Mouse (Mus musculus) hindbrain, embryonic 12.5 days (tissue): ENCODE measurements around the gene Ak3. TPM values are rescaled to one million over a fixed set of nuclear protein-coding genes. Genes with fewer than 3 reads are reported as not detected.

ENCODE experiments used
- ATAC-seq: fragments of 200-750 bp; cut with Nextera tagmentation; 2 replicates; pipeline ENCODE4 v1.8.0; 2017; ENCODE audit warnings: moderate TSS enrichment; ENCODE audit not compliant: low FRiP score
- H3K27ac ChIP-seq: fragments of 300-500 bp; sonication (generic); 2 replicates; pipeline ENCODE4 v1.5.1; 2016; ENCODE audit warnings: mild to moderate bottlenecking
- H3K27me3 ChIP-seq: fragments of 300-500 bp; sonication (generic); 2 replicates; pipeline ENCODE4 v1.6.1; 2016; ENCODE audit warnings: mild to moderate bottlenecking
- H3K36me3 ChIP-seq: fragments of 300-500 bp; sonication (generic); 2 replicates; pipeline ENCODE4 v1.6.1; 2016; ENCODE audit warnings: mild to moderate bottlenecking
- H3K4me1 ChIP-seq: fragments of 300-500 bp; sonication (generic); 2 replicates; pipeline ENCODE4 v1.6.1; 2016
- H3K4me2 ChIP-seq: fragments of 300-500 bp; sonication (generic); replicated peaks from 2 replicates; pipeline ENCODE4 v1.6.1; 2016; ENCODE audit warnings: mild to moderate bottlenecking
- H3K4me3 ChIP-seq: fragments of 300-500 bp; sonication (generic); 2 replicates; pipeline ENCODE4 v1.5.1; 2016; ENCODE audit warnings: mild to moderate bottlenecking
- H3K9ac ChIP-seq: fragments of 300-500 bp; sonication (generic); 2 replicates; pipeline ENCODE4 v1.6.1; 2016; ENCODE audit warnings: mild to moderate bottlenecking, moderate library complexity
- H3K9me3 ChIP-seq: fragments of 300-500 bp; sonication (generic); replicated peaks from 2 replicates; pipeline ENCODE4 v1.6.1; 2016; ENCODE audit warnings: mild to moderate bottlenecking
- WGBS: fragments of 180-500 bp; shearing (Covaris S2); methylation state at CpG from one replicate; pipeline ENCODE4 v1.1.7; 2016; 5-methylcytosine and 5-hydroxymethylcytosine counted together
- polyA plus RNA-seq: library from polyadenylated mRNA; unstranded; fragments of >200 nt; fragmentation: Nextera tagmentation; extraction: Ambion mirVana; gene quantifications from 2 replicates; pipeline ENCODE4 v1.2.1, GENCODE M21; 2016

Ak3 gene
- 69.3 and 75.5 TPM in 2 replicates for polyA plus RNA-seq

DNA sequence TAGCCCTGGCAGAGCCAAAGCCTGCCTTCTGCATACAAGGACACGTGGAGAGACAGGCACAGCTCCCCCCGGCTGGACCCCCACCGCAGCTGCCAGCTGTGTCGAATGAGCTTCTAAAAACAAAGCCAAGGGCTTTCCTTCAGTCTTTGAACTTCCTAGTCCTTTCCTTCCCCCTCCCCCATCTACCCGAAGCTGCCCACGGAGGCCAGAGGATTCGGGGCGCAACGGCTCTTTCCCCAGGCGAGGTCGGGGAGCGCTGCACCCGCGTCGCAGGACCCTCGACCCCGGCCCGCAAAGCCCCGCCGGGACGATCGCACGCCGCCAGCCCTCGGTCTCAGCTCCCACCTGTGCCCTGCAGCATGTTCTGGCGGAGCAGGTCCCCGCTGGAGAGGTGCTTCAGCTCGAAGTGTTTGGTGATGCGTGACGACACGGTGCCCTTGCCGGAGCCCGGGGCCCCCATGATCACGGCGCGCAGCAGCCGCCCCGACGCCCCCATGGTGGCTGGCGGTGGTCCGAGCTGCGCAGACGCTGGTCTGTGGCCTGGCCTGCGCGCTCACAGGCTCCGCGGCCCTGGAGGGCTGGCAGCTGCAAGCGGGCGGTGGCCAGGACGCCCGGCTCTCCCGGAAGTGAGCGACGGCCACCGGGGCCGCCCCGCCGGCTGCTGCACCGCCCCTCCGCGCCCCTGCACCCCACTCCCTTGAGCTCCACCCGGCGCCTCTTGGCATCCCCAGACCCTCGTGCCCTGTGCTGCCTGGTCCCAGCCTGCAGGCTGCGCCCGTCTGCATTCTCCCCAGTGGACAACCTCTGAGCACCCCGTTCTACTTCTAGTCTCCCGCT lies at the start of gene Ak3:
Gene Ak3 (minus strand): TSS at position 628 of the 837 bp plus-strand sequence.
- under 1% methylated on average over 65 of the region's 68 CpGs for WGBS

DNA sequence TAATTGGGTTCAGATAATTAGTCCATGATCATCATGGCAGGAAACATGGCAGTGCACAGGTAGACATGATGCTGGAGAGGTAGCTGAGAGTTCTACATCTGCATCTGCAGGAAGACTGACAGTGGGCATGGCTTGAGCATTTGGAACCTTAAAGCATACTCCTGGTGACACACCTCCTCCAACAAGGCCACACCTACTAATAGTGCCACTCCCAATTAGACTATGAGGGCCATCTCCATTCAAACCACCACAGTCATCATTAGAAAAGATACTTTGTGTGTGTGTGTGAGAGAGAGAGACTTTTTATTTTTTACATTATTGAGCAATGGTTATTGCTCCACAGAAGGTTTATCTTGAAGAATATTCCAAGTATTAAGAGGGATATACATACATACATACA lies 44.4 kb upstream of the Ak3 start:
- no peak overlapping the region for H3K4me2 ChIP-seq
- H3K9ac ChIP-seq: no peak overlapping the region
- no peaks in the 10 kb centered on the region for H3K36me3 ChIP-seq
- H3K4me3 ChIP-seq: no peak overlapping the region
- H3K9me3 ChIP-seq: no peaks in the 10 kb centered on the region
- H3K27me3 ChIP-seq: no peaks in the 10 kb centered on the region
- no peaks in the 10 kb centered on the region for H3K4me1 ChIP-seq
- ATAC-seq: no peak
- H3K27ac ChIP-seq: no peak overlapping the region

More for the DNA sequence above, at the start of gene Ak3:
- H3K9ac ChIP-seq: peak within 1 kb of the TSS; percentile 81
- H3K27ac ChIP-seq: peak within 1 kb of the TSS; percentile 83
- peaks cover 15% of the 10 kb centered on the region for H3K4me1 ChIP-seq
- H3K9me3 ChIP-seq: no peaks in the 10 kb centered on the region
- H3K4me3 ChIP-seq: peak within 1 kb of the TSS; percentile 80
- peak within 1 kb of the TSS; percentile 74 for H3K4me2 ChIP-seq
- peak; percentile 90 for ATAC-seq
- no peaks in the 10 kb centered on the region for H3K36me3 ChIP-seq
- H3K27me3 ChIP-seq: no peaks in the 10 kb centered on the region

DNA sequence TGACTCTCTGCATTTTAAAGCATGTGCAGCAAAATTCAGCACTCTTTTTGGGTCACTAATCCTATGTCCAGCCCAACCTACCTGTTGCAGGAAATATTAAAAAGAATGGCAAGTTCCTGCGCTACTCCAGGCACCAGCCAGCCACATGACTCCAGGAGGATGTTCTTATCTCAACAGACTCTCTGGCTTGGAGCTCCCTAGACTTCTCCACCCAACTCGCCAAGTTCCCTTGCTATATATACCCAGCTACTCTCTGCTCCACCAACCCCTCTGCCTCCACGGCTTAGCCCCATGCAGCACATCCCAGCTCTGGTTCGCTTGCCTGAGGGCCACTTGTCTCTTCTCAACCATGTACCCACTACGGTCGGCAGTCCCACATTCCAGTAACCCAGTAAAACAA lies 40.9 kb upstream of the Ak3 start:
- Histone ChIP-seq H3K27ac (no peak overlapping the region), H3K4me1 (no peaks in the 10 kb centered on the region), H3K36me3 (no peaks in the 10 kb centered on the region), H3K9ac (no peak overlapping the region), H3K4me3 (no peak overlapping the region), H3K9me3 (no peaks in the 10 kb centered on the region), H3K27me3 (no peaks in the 10 kb centered on the region), H3K4me2 (no peak overlapping the region)
- no peak for ATAC-seq
- 84% methylated on average over 6 of the region's 6 CpGs for WGBS

DNA sequence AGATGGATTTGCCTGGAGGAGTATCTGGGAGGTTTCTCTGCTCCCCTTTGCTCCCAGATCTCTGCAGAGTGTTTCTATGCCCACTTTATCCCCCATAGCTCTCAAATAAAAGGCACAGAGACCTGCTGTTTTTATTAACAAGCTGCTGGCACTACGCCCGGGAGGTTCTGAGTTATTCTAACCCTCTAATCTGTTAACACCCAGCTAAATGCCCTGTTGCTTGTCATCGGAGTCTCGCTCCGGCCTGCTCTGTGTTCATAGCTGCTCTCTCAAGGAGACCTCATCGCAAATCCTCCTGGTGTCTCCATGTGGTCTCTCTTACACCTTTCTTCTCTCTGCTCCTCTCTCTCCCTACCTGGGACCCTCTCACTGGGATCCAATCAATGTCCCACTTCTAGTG lies 27.0 kb upstream of the Ak3 start:
- H3K4me1 ChIP-seq: no peaks in the 10 kb centered on the region
- no peaks in the 10 kb centered on the region for H3K9me3 ChIP-seq
- H3K4me3 ChIP-seq: no peak overlapping the region
- H3K27ac ChIP-seq: no peak overlapping the region
- H3K9ac ChIP-seq: no peak overlapping the region
- H3K36me3 ChIP-seq: no peaks in the 10 kb centered on the region
- WGBS: 74% methylated on average over 6 of the region's 6 CpGs
- no peak for ATAC-seq
- no peak overlapping the region for H3K4me2 ChIP-seq
- no peaks in the 10 kb centered on the region for H3K27me3 ChIP-seq

DNA sequence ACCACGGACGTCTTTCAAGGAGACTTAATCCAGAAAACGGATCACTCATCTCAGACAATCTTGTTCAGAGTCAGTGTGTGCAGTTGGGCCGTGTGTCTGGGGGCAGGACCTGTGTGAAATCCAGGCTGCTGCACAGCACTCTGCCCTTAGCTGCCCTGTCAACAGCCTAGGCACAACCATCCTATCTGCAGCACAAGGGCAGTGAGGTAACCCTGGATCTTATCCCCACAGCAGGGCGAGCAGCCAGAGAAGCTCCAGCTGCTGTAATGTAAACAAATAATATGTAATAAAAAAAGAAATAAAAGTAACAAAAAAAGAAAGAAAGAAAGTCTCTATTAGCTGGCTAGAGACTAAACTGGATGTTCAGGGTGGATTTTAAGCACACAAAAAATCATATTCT lies 21.4 kb upstream of the Ak3 start:
- H3K9me3 ChIP-seq: no peaks in the 10 kb centered on the region
- no peak overlapping the region for H3K4me2 ChIP-seq
- no peaks in the 10 kb centered on the region for H3K36me3 ChIP-seq
- WGBS: 86% methylated on average over 5 of the region's 5 CpGs
- H3K27me3 ChIP-seq: no peaks in the 10 kb centered on the region
- no peaks in the 10 kb centered on the region for H3K4me1 ChIP-seq
- H3K4me3 ChIP-seq: no peak overlapping the region
- H3K27ac ChIP-seq: no peak overlapping the region
- ATAC-seq: no peak
- no peak overlapping the region for H3K9ac ChIP-seq

DNA sequence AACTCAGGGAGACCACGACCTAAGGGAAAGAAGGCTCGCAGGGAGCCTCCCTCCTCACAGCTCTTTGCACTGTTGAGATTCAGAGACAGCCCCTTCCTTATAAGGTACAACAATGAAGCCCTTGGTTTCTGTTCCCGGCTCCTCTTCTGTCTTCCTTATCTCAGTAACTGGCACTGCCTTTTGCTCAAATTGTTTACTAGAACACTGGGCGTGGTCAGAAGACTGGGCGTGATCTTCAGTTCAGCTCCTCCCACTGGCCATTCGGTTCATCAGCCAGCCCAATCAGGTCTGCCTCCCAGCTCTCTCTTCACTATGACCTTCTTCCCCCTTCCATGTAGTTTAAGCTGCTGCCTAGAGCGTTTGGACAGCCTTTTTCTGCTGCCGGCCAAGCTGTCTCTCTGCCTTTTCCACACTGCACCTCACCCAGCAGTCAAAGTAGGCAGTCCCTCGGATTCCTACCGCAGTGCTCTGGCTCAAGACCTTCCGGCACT lies 19.3 kb upstream of the Ak3 start:
- Histone ChIP-seq H3K9me3 (no peaks in the 10 kb centered on the region), H3K9ac (no peak overlapping the region), H3K36me3 (no peaks in the 10 kb centered on the region), H3K4me2 (peak overlapping the region; percentile 38), H3K27ac (no peak overlapping the region), H3K4me1 (no peaks in the 10 kb centered on the region), H3K4me3 (peak overlapping the region; percentile 6; the same call in 1 of the 2 replicates), H3K27me3 (no peaks in the 10 kb centered on the region)
- WGBS: 17% methylated on average over 11 of the region's 11 CpGs
- ATAC-seq: no peak

DNA sequence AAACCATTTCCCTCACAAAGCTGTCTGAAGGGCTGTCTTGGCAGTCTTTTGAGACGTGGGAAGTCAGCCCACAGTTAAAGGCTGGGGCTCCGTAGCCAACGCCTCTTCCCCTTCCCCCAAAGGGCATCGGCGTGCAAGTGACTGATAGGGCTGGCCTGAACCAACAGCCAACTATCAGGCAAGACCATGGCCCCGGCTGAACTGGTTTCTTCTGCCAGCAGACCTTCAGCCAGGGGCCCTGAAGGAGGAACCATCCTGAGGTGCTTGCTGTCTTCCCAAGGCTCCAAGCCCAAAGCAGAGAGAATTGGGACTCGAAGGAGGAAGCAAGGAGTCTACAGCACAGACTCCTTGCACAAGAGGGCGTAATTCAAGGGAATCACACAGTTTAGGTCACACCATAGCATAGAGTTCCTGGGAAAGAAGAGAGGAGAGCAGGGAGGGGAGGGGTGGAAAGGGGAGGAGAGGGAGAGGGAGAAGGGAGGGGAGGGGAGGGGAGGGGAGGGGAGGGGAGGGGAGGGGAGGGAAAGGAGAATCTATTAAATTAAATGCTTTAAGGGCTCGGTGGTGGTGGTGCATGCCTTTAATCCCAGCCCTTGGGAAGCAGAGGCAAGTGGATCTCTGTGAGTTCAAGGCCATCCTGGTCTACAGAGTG lies 16.8 kb upstream of the Ak3 start:
- H3K9ac ChIP-seq: no peak overlapping the region
- H3K36me3 ChIP-seq: no peaks in the 10 kb centered on the region
- no peak; the same call in 1 of the 2 replicates for ATAC-seq
- 0 out of 2 replicates have a peak overlapping the region, but pooled peaks have one; percentile 31 for H3K4me2 ChIP-seq
- no peaks in the 10 kb centered on the region for H3K27me3 ChIP-seq
- no peak overlapping the region for H3K27ac ChIP-seq
- WGBS: 70% methylated on average over 9 of the region's 9 CpGs
- H3K9me3 ChIP-seq: no peaks in the 10 kb centered on the region
- H3K4me1 ChIP-seq: no peaks in the 10 kb centered on the region
- no peak overlapping the region for H3K4me3 ChIP-seq

DNA sequence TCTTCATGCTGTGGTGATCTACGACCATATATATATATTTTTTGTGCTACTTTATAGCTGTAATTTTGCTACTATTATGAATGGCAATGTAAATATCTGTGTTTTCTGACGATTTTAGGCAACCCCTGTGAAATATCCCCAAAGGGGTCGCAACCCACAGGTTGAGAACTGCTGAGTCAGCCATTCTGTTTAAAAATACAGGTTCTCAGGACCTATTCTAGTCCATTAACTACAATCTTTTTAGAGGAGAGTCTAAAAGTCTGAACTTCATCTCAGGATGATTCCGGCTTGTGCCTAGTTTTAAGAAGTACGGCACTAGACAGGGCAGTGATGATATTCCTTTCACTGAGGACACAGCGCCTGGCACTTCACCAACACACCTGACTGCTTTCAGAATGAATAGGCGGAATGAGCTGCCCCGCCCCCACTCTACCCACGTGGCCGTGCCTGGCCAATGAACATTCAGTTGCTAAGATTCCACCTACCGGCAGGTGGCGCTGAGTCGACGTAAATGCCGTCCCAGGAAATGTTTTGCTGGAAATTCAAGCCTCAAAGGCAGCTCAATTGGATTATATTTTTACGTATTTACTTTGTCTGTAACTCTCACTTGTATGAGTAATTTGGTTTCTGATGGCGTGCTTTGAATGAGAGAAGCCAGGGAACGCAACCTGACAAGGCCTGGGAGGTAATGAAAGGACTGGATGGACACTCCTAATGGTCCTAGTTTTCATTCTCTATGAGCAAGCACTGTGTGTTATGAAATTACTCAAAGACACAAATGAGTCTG lies 16.0 kb upstream of the Ak3 start:
- Histone ChIP-seq H3K4me2 (peak overlapping the region; percentile 41), H3K27ac (no peak overlapping the region), H3K36me3 (no peaks in the 10 kb centered on the region), H3K27me3 (no peaks in the 10 kb centered on the region), H3K4me3 (no peak overlapping the region), H3K9ac (no peak overlapping the region), H3K4me1 (no peaks in the 10 kb centered on the region), H3K9me3 (no peaks in the 10 kb centered on the region)
- WGBS: 19% methylated on average over 18 of the region's 18 CpGs
- peak; percentile 89 for ATAC-seq

DNA sequence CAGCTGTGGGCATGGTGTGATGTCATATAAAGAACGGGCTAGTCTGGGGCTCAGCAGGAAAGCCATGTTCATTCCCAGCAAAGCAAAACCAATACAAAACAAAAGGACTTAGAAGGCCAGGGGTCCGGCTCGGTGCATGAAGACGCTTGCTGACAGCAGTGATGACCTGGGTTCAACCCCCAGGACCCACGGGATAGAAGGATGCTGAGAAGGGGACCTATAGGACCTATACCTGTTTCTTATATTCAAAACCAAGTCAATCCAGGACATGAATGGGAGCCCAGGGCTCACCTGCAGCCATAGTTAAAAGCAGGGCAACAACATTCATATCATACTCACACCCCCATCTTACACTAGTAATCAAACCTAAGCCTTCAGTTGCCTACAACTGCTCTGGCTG lies 15.2 kb upstream of the Ak3 start:
- 81% methylated on average over 5 of the region's 5 CpGs for WGBS
- Histone ChIP-seq H3K36me3 (no peaks in the 10 kb centered on the region), H3K4me2 (no peak overlapping the region), H3K27me3 (no peaks in the 10 kb centered on the region), H3K9me3 (no peaks in the 10 kb centered on the region), H3K27ac (no peak overlapping the region), H3K4me3 (no peak overlapping the region), H3K4me1 (no peaks in the 10 kb centered on the region), H3K9ac (no peak overlapping the region)
- no peak for ATAC-seq

DNA sequence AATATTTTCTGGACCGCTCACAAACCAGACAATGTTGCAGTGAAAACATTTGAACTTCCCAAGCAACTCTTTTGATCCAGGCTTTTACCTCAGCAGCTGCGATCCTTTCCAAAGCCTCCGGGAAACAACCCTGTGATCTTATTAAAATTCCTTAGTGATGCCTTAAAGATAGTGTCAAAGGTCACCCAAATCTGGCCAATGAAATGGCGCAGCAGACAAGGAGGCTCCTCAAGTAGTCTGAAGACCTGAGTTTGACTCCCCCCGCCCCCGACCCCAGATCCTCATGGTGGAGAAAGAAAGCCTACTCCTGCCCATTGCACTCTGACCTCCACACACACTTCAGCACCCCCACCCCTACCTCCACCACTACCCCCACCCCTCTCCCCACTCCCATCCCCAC lies 12.5 kb upstream of the Ak3 start:
- Histone ChIP-seq H3K4me1 (no peaks in the 10 kb centered on the region), H3K9me3 (no peaks in the 10 kb centered on the region), H3K36me3 (no peaks in the 10 kb centered on the region), H3K9ac (no peak overlapping the region), H3K27me3 (no peaks in the 10 kb centered on the region), H3K4me2 (no peak overlapping the region), H3K4me3 (no peak overlapping the region), H3K27ac (no peak overlapping the region)
- 25% methylated on average over 6 of the region's 6 CpGs for WGBS
- ATAC-seq: no peak

DNA sequence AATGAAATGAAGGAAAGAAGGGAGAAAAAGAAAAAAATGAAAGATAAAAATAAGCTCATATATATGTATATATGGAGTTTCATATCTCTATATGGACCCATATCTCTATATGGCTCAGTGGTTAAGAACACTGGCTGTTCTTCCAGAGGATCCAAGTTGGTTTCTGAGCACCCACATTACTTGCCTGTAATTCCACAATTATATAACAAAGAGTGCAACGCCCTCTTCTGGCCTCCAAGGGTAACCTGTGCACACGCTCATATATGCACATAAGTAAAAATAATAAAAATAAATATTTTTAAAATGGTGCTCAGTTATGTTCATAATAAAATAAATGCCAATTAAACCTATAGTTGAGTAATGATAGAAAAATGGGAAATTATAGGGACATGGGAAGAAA lies 11.9 kb upstream of the Ak3 start:
- Histone ChIP-seq H3K9ac (no peak overlapping the region), H3K27ac (no peak overlapping the region), H3K4me2 (no peak overlapping the region), H3K36me3 (no peaks in the 10 kb centered on the region), H3K4me1 (no peaks in the 10 kb centered on the region), H3K4me3 (no peak overlapping the region), H3K9me3 (no peaks in the 10 kb centered on the region), H3K27me3 (no peaks in the 10 kb centered on the region)
- no peak for ATAC-seq
- WGBS: 87% methylated on average over 2 of the region's 2 CpGs

DNA sequence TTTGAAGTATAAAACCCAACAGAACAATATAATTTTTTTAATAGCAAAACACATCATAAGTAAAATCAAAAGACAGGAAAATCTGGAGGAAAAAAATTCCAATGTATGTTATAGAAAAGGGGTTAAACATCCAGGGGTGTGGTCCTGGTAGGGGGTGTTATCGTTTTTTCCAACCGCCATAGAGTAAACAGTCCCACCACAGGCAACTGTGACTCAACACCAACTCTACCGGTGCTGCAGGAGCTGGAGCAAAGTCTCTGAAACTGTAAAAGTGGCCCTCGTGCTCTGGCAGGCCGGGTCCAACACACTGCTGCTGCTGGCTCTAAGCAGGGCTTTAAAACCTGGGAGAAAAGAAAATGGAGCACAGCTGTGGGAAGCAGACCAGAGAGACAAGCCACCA lies 11.0 kb upstream of the Ak3 start:
- no peak overlapping the region for H3K4me3 ChIP-seq
- H3K4me1 ChIP-seq: no peaks in the 10 kb centered on the region
- no peaks in the 10 kb centered on the region for H3K27me3 ChIP-seq
- no peak for ATAC-seq
- no peaks in the 10 kb centered on the region for H3K36me3 ChIP-seq
- WGBS: 85% methylated on average over 5 of the region's 5 CpGs
- H3K27ac ChIP-seq: no peak overlapping the region
- no peak overlapping the region for H3K4me2 ChIP-seq
- H3K9ac ChIP-seq: no peak overlapping the region
- no peaks in the 10 kb centered on the region for H3K9me3 ChIP-seq
